Mouse (Mus musculus): ENCODE data around the gene Dbi. TPM values are rescaled to one million over a fixed set of nuclear protein-coding genes. Genes with fewer than 3 reads are reported as not detected.

Dbi gene
- polyA plus RNA-seq, 1 experiment = 468 TPM

DNA sequence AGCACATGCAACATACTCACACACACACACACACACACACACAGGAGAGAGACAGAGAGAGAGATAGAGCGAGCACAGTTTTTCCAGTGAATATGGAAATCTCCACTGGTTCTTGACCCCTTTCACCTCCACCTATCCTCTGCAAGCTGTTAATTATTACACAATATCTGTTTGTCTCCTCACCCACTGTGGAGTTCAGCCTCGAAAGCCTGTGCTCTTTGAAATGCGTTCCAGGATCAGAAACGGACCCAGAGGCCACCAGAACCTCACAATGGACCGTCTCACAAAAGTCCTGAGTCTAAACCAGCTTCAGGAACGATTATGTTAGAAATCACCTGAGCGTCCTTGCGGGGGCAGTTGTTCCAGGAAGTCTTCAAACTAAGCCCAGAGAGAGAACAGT is 54.7 kb downstream of the Dbi start:
- TF ChIP-seq POLR2A (IDR thresholded peaks at IDR 0.05; ENCODE audit: low read depth, low read length) (no peak), CTCF (IDR thresholded peaks at IDR 0.05; ENCODE audit: extremely low read depth, insufficient read length, insufficient replicate concordance, low read depth, low read length) (no peak)
- peak overlapping the region; percentile 28; the same call in 1 of the 2 replicates for H3K27ac ChIP-seq (ENCODE audit: insufficient read depth, low read depth, low read length)
- peaks cover 12% of the 10 kb centered on the region for H3K36me3 ChIP-seq (ENCODE audit: control insufficient read depth, insufficient read depth, low read length)
- 30% methylated on average over 8 of the region's 8 CpGs for WGBS
- no peak overlapping the region for H3K4me3 ChIP-seq (ENCODE audit: low read depth, low read length)
- no peaks in the 10 kb centered on the region for H3K27me3 ChIP-seq (ENCODE audit: control insufficient read depth, insufficient read depth, low read length)
- peaks cover 30% of the 10 kb centered on the region for H3K4me1 ChIP-seq (ENCODE audit: control insufficient read depth, insufficient read depth, insufficient read length, low read length)

DNA sequence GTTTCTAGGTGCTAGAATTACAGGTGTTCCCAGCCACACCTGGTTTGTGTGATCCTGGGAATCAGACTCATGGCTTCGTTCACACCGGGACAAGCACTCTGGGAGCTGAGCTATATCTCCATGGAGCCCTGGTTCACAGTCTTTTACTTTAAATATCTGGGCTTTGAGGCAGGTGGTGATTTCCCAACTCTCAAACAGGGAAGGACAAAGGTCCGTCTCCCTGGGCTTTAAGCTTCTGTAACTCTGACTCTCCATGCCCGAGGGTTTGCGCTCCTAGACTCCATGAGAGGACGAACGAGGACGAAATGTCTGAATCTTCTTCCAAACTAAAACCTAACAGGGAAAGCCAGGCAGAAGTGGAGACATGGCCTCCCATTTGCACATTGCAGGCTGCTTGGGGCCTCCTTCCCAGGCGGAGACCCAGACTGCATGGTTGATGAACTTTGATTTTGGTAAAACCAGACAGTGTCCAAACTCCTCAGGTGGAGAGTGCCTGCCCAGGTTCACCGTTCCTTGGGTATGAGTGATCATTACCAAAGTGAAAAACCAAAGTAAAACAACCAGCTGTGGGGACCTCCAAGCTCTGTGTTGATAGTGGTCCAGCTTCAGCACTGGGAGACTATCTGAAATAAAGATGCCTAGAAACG is 56.7 kb downstream of the Dbi start:
- Histone ChIP-seq H3K27ac (ENCODE audit: insufficient read depth, low read depth, low read length) (peak overlapping the region; percentile 47), H3K4me3 (ENCODE audit: low read depth, low read length) (no peak overlapping the region), H3K4me1 (ENCODE audit: control insufficient read depth, insufficient read depth, insufficient read length, low read length) (peaks cover 19% of the 10 kb centered on the region), H3K27me3 (ENCODE audit: control insufficient read depth, insufficient read depth, low read length) (no peaks in the 10 kb centered on the region), H3K36me3 (ENCODE audit: control insufficient read depth, insufficient read depth, low read length) (peaks cover 12% of the 10 kb centered on the region)
- TF ChIP-seq POLR2A (IDR thresholded peaks at IDR 0.05; ENCODE audit: low read depth, low read length) (no peak), CTCF (IDR thresholded peaks at IDR 0.05; ENCODE audit: extremely low read depth, insufficient read length, insufficient replicate concordance, low read depth, low read length) (no peak)
- WGBS = 28% methylated on average over 11 of the region's 11 CpGs

Other genes with a start within 250 kb of the Dbi start
- 2.1 and 2.6 TPM in 2 replicates for gene Tmem177, start 207.9 kb downstream of the Dbi start, polyA plus RNA-seq (2012; rRNA removed)
- gene Cfap221, start 123.8 kb downstream of the Dbi start, polyA plus RNA-seq (2012; rRNA removed) = not detected in 2 replicates
- 1.1 and 2.5 TPM in 2 replicates for gene Sctr, start 114.2 kb downstream of the Dbi start, polyA plus RNA-seq (2012; rRNA removed)
- 121 and 171 TPM in 2 replicates for gene Tmem37, start 47.0 kb downstream of the Dbi start, polyA plus RNA-seq (2012; rRNA removed)
- not detected in 2 replicates for gene 3110009E18Rik, start 109 bp upstream of the Dbi start, polyA plus RNA-seq (2012; rRNA removed)
- gene Steap3, start 151.6 kb upstream of the Dbi start, polyA plus RNA-seq (2012; rRNA removed) = 11.2 and 12.9 TPM in 2 replicates
- gene C1ql2, start 219.5 kb upstream of the Dbi start, polyA plus RNA-seq (2012; rRNA removed) = not detected in 2 replicates

Measured in small intestine, adult 2 months (tissue).